Comparison of ENCODE assay signal across 14 mouse cellular contexts in the genomic region with DNA sequence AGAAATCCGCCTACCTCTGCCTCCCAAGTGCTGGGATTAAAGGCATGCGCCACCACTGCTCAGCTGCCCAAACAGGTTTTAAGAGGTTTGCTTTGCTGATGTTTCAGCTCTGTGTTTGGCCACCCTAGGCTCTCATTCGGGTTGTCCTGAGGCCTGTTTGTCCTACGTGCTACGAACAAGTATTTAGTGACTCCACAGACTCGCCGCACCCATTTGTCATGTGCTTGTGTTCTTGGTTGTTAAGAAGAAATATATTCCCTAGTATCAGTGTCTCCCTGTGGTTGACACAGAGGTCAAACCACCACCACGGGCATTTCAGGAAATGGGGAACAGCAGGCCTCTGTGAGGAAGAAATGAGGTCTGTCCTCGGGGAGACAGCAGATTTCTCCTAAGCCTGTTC. TPM values are rescaled to one million over a fixed set of nuclear protein-coding genes. Genes with fewer than 3 reads are reported as not detected.
A peak's percentile ranks its signal among the peaks of the same experiment; 100 is the strongest.
DNase-seq lines count a peak whose midpoint lies in the region; ATAC-seq and TF ChIP-seq lines count a peak whose summit lies in the region.
"Had no signal": no experiment of that assay in that cellular context is flagged by ENCODE, and none has a peak within 500 bp of the region (broad histone marks: within the 10 kb centered on the region; RNA-seq: fewer than 3 reads in every experiment).

No protein-coding gene starts in this region.

- no peaks in the 10 kb centered on the region for H3K9me3 ChIP-seq in forebrain, embryonic 10.5 days
- no peaks in the 10 kb centered on the region for H3K9me3 ChIP-seq in forebrain, embryonic 13.5 days (replicated peaks)
- no peaks in the 10 kb centered on the region for H3K9me3 ChIP-seq in midbrain, embryonic 11.5 days (ENCODE audit: control insufficient read depth, low read length)
- H3K9me3 ChIP-seq in midbrain, embryonic 15.5 days = no peaks in the 10 kb centered on the region
- H3K9me3 ChIP-seq in limb, embryonic 12.5 days = no peaks in the 10 kb centered on the region
- no peaks in the 10 kb centered on the region for H3K9me3 ChIP-seq in stomach, postnatal 0 days (ENCODE audit: control insufficient read depth, low read length)
- H3K9me3 ChIP-seq: neural tube, embryonic 13.5 days had no signal

- ATAC-seq in forebrain, embryonic 13.5 days = no peak
- no peak for ATAC-seq in midbrain, embryonic 11.5 days (ENCODE audit: low FRiP score)
- no peak for ATAC-seq in midbrain, embryonic 15.5 days (replicated peaks)
- ATAC-seq in limb, embryonic 12.5 days (ENCODE audit: insufficient number of reproducible peaks, insufficient read depth, low FRiP score, low TSS enrichment, low read depth) = no peak
- ATAC-seq in stomach, postnatal 0 days (ENCODE audit: low FRiP score, low TSS enrichment) = peak; percentile 57; the same call in 1 of the 2 replicates
- no peak for ATAC-seq in inflammation-experienced regulatory T-cells, adult 6 months

- H3K4me1 ChIP-seq in forebrain, embryonic 10.5 days = peaks cover 19% of the 10 kb centered on the region
- H3K4me1 ChIP-seq in forebrain, embryonic 13.5 days = no peaks in the 10 kb centered on the region
- no peaks in the 10 kb centered on the region for H3K4me1 ChIP-seq in midbrain, embryonic 11.5 days (ENCODE audit: control insufficient read depth, insufficient read depth, low read length)
- no peaks in the 10 kb centered on the region for H3K4me1 ChIP-seq in midbrain, embryonic 15.5 days
- H3K4me1 ChIP-seq in limb, embryonic 12.5 days (replicated peaks) = peaks cover 40% of the 10 kb centered on the region
- H3K4me1 ChIP-seq in stomach, postnatal 0 days (replicated peaks; ENCODE audit: control insufficient read depth, insufficient read depth) = 0 out of 2 replicates have a peak, but pooled peaks cover 5% of the 10 kb centered on the region

- no peak for DNase-seq in forebrain, embryonic 10.5 days (ENCODE audit: extremely low spot score, low spot score)
- DNase-seq in midbrain, embryonic 11.5 days (ENCODE audit: low spot score, missing footprints) = peak; percentile 71
- DNase-seq in stomach, postnatal 0 days (ENCODE audit: low spot score) = peak; percentile 26
- no peak for DNase-seq in spleen, postnatal 14 days (ENCODE audit: low spot score in 2 of 2)
- DNase-seq: adrenal gland, postnatal 14 days; cerebellum, adult 8-10 months; layer of hippocampus, adult 9-11 months; spleen, adult 18-20 months had no signal

- no peak overlapping the region for H3K4me3 ChIP-seq in forebrain, embryonic 10.5 days
- no peak overlapping the region for H3K4me3 ChIP-seq in forebrain, embryonic 13.5 days
- H3K4me3 ChIP-seq in midbrain, embryonic 11.5 days (ENCODE audit: low read depth, low read length) = no peak overlapping the region
- H3K4me3 ChIP-seq in midbrain, embryonic 15.5 days = no peak overlapping the region
- no peak overlapping the region for H3K4me3 ChIP-seq in limb, embryonic 12.5 days (replicated peaks)
- H3K4me3 ChIP-seq in stomach, postnatal 0 days (ENCODE audit: low read depth, low read length) = no peak overlapping the region
- H3K4me3 ChIP-seq: erythroblast, embryonic 14.5 days; neural tube, embryonic 13.5 days had no signal

- no peak overlapping the region for H3K4me2 ChIP-seq in forebrain, embryonic 13.5 days
- H3K4me2 ChIP-seq in midbrain, embryonic 11.5 days = no peak overlapping the region
- H3K4me2 ChIP-seq in midbrain, embryonic 15.5 days = no peak overlapping the region
- H3K4me2 ChIP-seq in limb, embryonic 12.5 days = no peak overlapping the region
- H3K4me2 ChIP-seq in stomach, postnatal 0 days (replicated peaks; ENCODE audit: low read depth) = no peak overlapping the region
- H3K4me2 ChIP-seq: neural tube, embryonic 13.5 days had no signal

- H3K36me3 ChIP-seq in forebrain, embryonic 10.5 days (replicated peaks) = no peaks in the 10 kb centered on the region
- H3K36me3 ChIP-seq in forebrain, embryonic 13.5 days (ENCODE audit: poor library complexity, severe bottlenecking) = no peaks in the 10 kb centered on the region
- H3K36me3 ChIP-seq in midbrain, embryonic 11.5 days (ENCODE audit: control insufficient read depth, insufficient read depth, low read length) = no peaks in the 10 kb centered on the region
- H3K36me3 ChIP-seq in midbrain, embryonic 15.5 days (replicated peaks) = no peaks in the 10 kb centered on the region
- no peaks in the 10 kb centered on the region for H3K36me3 ChIP-seq in limb, embryonic 12.5 days
- no peaks in the 10 kb centered on the region for H3K36me3 ChIP-seq in stomach, postnatal 0 days (ENCODE audit: control insufficient read depth, insufficient read depth, low read length)
- H3K36me3 ChIP-seq: neural tube, embryonic 13.5 days had no signal

- TF ChIP-seq EP300 in stomach, postnatal 0 days (optimal IDR thresholded peaks at IDR 0.05) = no peak

- no peak for TF ChIP-seq CTCF in stomach, postnatal 0 days (IDR thresholded peaks at IDR 0.05; ENCODE audit: low read depth)

- WGBS in forebrain, embryonic 10.5 days = 77% methylated on average over 9 of the region's 9 CpGs
- 85% methylated on average over 9 of the region's 9 CpGs for WGBS in forebrain, embryonic 13.5 days
- 82% methylated on average over 9 of the region's 9 CpGs for WGBS in midbrain, embryonic 11.5 days
- 82% methylated on average over 9 of the region's 9 CpGs for WGBS in midbrain, embryonic 15.5 days
- WGBS in limb, embryonic 12.5 days = 42% methylated on average over 9 of the region's 9 CpGs
- 49% methylated on average over 9 of the region's 9 CpGs for WGBS in stomach, postnatal 0 days

- H3K27ac ChIP-seq in forebrain, embryonic 10.5 days = peak overlapping the region; percentile 63
- no peak overlapping the region for H3K27ac ChIP-seq in forebrain, embryonic 13.5 days
- no peak overlapping the region for H3K27ac ChIP-seq in midbrain, embryonic 11.5 days (ENCODE audit: low read depth, low read length)
- H3K27ac ChIP-seq in midbrain, embryonic 15.5 days = no peak overlapping the region
- H3K27ac ChIP-seq in limb, embryonic 12.5 days = peak overlapping the region; percentile 67; the same call in 1 of the 2 replicates
- H3K27ac ChIP-seq in stomach, postnatal 0 days (replicated peaks) = no peak overlapping the region
- H3K27ac ChIP-seq: neural tube, embryonic 13.5 days had no signal

- H3K27me3 ChIP-seq in forebrain, embryonic 10.5 days (ENCODE audit: poor library complexity, severe bottlenecking) = no peaks in the 10 kb centered on the region
- 0 out of 2 replicates have a peak, but pooled peaks cover under 1% of the 10 kb centered on the region for H3K27me3 ChIP-seq in forebrain, embryonic 13.5 days
- no peaks in the 10 kb centered on the region for H3K27me3 ChIP-seq in midbrain, embryonic 11.5 days (ENCODE audit: control insufficient read depth, insufficient read depth, low read length)
- no peaks in the 10 kb centered on the region for H3K27me3 ChIP-seq in midbrain, embryonic 15.5 days (replicated peaks)
- H3K27me3 ChIP-seq in limb, embryonic 12.5 days = 0 out of 2 replicates have a peak, but pooled peaks cover 3% of the 10 kb centered on the region
- H3K27me3 ChIP-seq in stomach, postnatal 0 days (ENCODE audit: control insufficient read depth, insufficient read depth, low read length) = no peaks in the 10 kb centered on the region
- H3K27me3 ChIP-seq: neural tube, embryonic 13.5 days had no signal

- no peak overlapping the region for H3K9ac ChIP-seq in forebrain, embryonic 13.5 days
- no peak overlapping the region for H3K9ac ChIP-seq in midbrain, embryonic 11.5 days (ENCODE audit: low read length)
- H3K9ac ChIP-seq in midbrain, embryonic 15.5 days = no peak overlapping the region
- H3K9ac ChIP-seq in limb, embryonic 12.5 days (replicated peaks) = no peak overlapping the region
- H3K9ac ChIP-seq in stomach, postnatal 0 days (ENCODE audit: low read length) = no peak overlapping the region
- H3K9ac ChIP-seq: neural tube, embryonic 13.5 days had no signal

RNA-seq across cellular contexts. Expression of a gene that starts 14.8 kb away (rescaled TPM):
- 40.6 and 43.0 TPM in 2 replicates for polyA plus RNA-seq in forebrain, embryonic 10.5 days (2016; fragmentation: Nextera tagmentation; extraction: Ambion mirVana)
- polyA plus RNA-seq in forebrain, embryonic 13.5 days (2015; fragmentation: Nextera tagmentation; extraction: Ambion mirVana) = 35.8 and 37.7 TPM in 2 replicates
- 65.4 and 67.9 TPM in 2 replicates for polyA plus RNA-seq in midbrain, embryonic 11.5 days (2014; fragmentation: Nextera tagmentation; extraction: Ambion mirVana)
- 34.4 and 40.8 TPM in 2 replicates for polyA plus RNA-seq in midbrain, embryonic 15.5 days (2015; fragmentation: Nextera tagmentation; extraction: Ambion mirVana)
- 28.4 and 37.1 TPM in 2 replicates for polyA plus RNA-seq in limb, embryonic 12.5 days (2016; fragmentation: Nextera tagmentation; extraction: Ambion mirVana)
- polyA plus RNA-seq in stomach, postnatal 0 days (2015; fragmentation: Nextera tagmentation; extraction: Ambion mirVana) = 5.0 and 6.3 TPM in 2 replicates
- 10 to 100 TPM; 59.5 to 72.4 (median 63.1) TPM for polyA plus RNA-seq in inflammation-experienced regulatory T-cells, adult 6 months (2017; shearing (Covaris generic))

RNA-seq across cellular contexts. Expression of a gene that starts 31.5 kb away (rescaled TPM):
- 58.1 and 58.2 TPM in 2 replicates for polyA plus RNA-seq in forebrain, embryonic 10.5 days (2016; fragmentation: Nextera tagmentation; extraction: Ambion mirVana)
- 45.1 and 48.7 TPM in 2 replicates for polyA plus RNA-seq in forebrain, embryonic 13.5 days (2015; fragmentation: Nextera tagmentation; extraction: Ambion mirVana)
- polyA plus RNA-seq in midbrain, embryonic 11.5 days (2014; fragmentation: Nextera tagmentation; extraction: Ambion mirVana) = 91.3 and 95.2 TPM in 2 replicates
- polyA plus RNA-seq in midbrain, embryonic 15.5 days (2015; fragmentation: Nextera tagmentation; extraction: Ambion mirVana) = 44.2 and 47.1 TPM in 2 replicates
- 85.5 and 89.9 TPM in 2 replicates for polyA plus RNA-seq in limb, embryonic 12.5 days (2016; fragmentation: Nextera tagmentation; extraction: Ambion mirVana)
- polyA plus RNA-seq in stomach, postnatal 0 days (2015; fragmentation: Nextera tagmentation; extraction: Ambion mirVana) = 29.7 and 33.3 TPM in 2 replicates
- 10 to 100 TPM; 13.2 to 14.9 (median 13.9) TPM for polyA plus RNA-seq in inflammation-experienced regulatory T-cells, adult 6 months (2017; shearing (Covaris generic))

Comparison
In these comparisons a context has a peak if more than half of its experiments do, and no peak if none do; other contexts are left out.
1. H3K27ac ChIP-seq: peak in forebrain, embryonic 10.5 days (single experiment) and limb, embryonic 12.5 days (single experiment); none in forebrain, embryonic 13.5 days (single experiment), midbrain, embryonic 11.5 days (single experiment), midbrain, embryonic 15.5 days (single experiment) and stomach, postnatal 0 days (single experiment).
2. DNase-seq: peak in midbrain, embryonic 11.5 days (single experiment) and stomach, postnatal 0 days (single experiment); none in forebrain, embryonic 10.5 days (single experiment) and spleen, postnatal 14 days (0 of 2).